Mouse (Mus musculus) megakaryocyte, adult 5-6 weeks (primary cell): Measurements from ENCODE around the gene Gusb. TPM values are rescaled to one million over a fixed set of nuclear protein-coding genes. Genes with fewer than 3 reads are reported as not detected.
"Not testable (repeated sequence)": the region's sequence is repeated elsewhere in the genome, so short reads cannot be mapped to it uniquely, and the experiment has no call there.

ENCODE experiments used
- ATAC-seq: 2 replicates; pipeline ENCODE4 v1.8.0; 2016; ENCODE audit warnings: mild to moderate bottlenecking, inconsistent platforms; ENCODE audit not compliant: poor library complexity, severe bottlenecking
- total RNA-seq, 2 experiments: library from RNA; stranded (forward) in 1 of 2; stranded (reverse) in 1 of 2; fragments of 153-499, 151-499 nt in 1 of 2; fragments of 221-1000, 200-1000 nt in 1 of 2; gene quantifications; 2 replicates each; pipeline versions ENCODE4 v1.2.3 to v1.2.4; 2015 to 2017

Gene Gusb
- total RNA-seq, 2 experiments from 2014 or later, result 63.9 to 111 TPM

GRCm38 (mm10) chr5:129977768-129978167 lies 25.1 kb downstream of the Gusb start:
- ATAC-seq, result no peak

GRCm38 (mm10) chr5:129974866-129975311 lies 28.0 kb downstream of the Gusb start:
- ATAC-seq, result 0 out of 2 replicates have a peak, but pooled peaks have one; percentile 18

- ATAC-seq, result no peak
These were observed 28.5 kb downstream of the Gusb start for GRCm38 (mm10) chr5:129974354-129974753.

GRCm38 (mm10) chr5:129971491-129971890 lies 31.4 kb downstream of the Gusb start:
- no peak for ATAC-seq

GRCm38 (mm10) chr5:129968417-129968816 lies 34.4 kb downstream of the Gusb start:
- ATAC-seq, result no peak

GRCm38 (mm10) chr5:129966448-129966847 lies 36.4 kb downstream of the Gusb start:
- ATAC-seq, result no peak

GRCm38 (mm10) chr5:129963224-129963623 lies 39.6 kb downstream of the Gusb start:
- peak; percentile 66 for ATAC-seq

- peak; percentile 64 for ATAC-seq
These were observed 47.1 kb downstream of the Gusb start for GRCm38 (mm10) chr5:129955792-129956191.

- ATAC-seq, result peak; percentile 30; the same call in 1 of the 2 replicates
These were observed 48.2 kb downstream of the Gusb start for GRCm38 (mm10) chr5:129954473-129955254.

GRCm38 (mm10) chr5:129952143-129952542 lies 50.7 kb downstream of the Gusb start:
- ATAC-seq, result no peak

- ATAC-seq, result peak; percentile 40; the same call in 1 of the 2 replicates
These were observed 55.3 kb downstream of the Gusb start for GRCm38 (mm10) chr5:129947528-129948033.

- no peak for ATAC-seq
These were observed 59.4 kb downstream of the Gusb start for GRCm38 (mm10) chr5:129943402-129943801.

- not testable (repeated sequence) for ATAC-seq
These were observed 60.5 kb downstream of the Gusb start for GRCm38 (mm10) chr5:129942073-129942939.

GRCm38 (mm10) chr5:129941495-129942045 lies 61.3 kb downstream of the Gusb start, which contains the start of gene Vkorc1l1:
TSS of gene Vkorc1l1 (plus strand) at chr5:129941970.
- peak; percentile 83 for ATAC-seq

- ATAC-seq, result peak; percentile 38
These were observed 61.9 kb downstream of the Gusb start for GRCm38 (mm10) chr5:129940736-129941494.

GRCm38 (mm10) chr5:129940281-129940680 lies 62.6 kb downstream of the Gusb start:
- no peak for ATAC-seq
